9 mouse cellular contexts compared by ENCODE assay signal in genomic region chr14:104453824-104454223, GRCm38 (mm10). TPM values are rescaled to one million over a fixed set of nuclear protein-coding genes. Genes with fewer than 3 reads are reported as not detected.
DNase-seq lines count a peak whose midpoint lies in the region; ATAC-seq and TF ChIP-seq lines count a peak whose summit lies in the region.
"Had no signal": no experiment of that assay in that cellular context is flagged by ENCODE, and none has a peak within 500 bp of the region (broad histone marks: within the 10 kb centered on the region; RNA-seq: fewer than 3 reads in every experiment).

No protein-coding gene starts in this region.

- WGBS in forebrain, embryonic 14.5 days: 11% methylated on average over 4 of the region's 4 CpGs
- 13% methylated on average over 4 of the region's 4 CpGs for WGBS in forebrain, embryonic 15.5 days
- WGBS in neural tube, embryonic 15.5 days: 28% methylated on average over 4 of the region's 4 CpGs

- no peaks in the 10 kb centered on the region for H3K4me1 ChIP-seq in forebrain, embryonic 14.5 days (ENCODE audit: control insufficient read depth, insufficient read depth, low read length)
- H3K4me1 ChIP-seq in forebrain, embryonic 15.5 days: no peaks in the 10 kb centered on the region
- no peaks in the 10 kb centered on the region for H3K4me1 ChIP-seq in neural tube, embryonic 15.5 days

- intact Hi-C loops in left cerebral cortex, adult 2 months (cut with DNase I): loop anchor here (10.0 kb wide), 1 partner anchor 739 kb away; no protein-coding TSS in a partner anchor

- no peak overlapping the region for H3K27ac ChIP-seq in forebrain, embryonic 14.5 days (ENCODE audit: low read depth, low read length)
- no peak overlapping the region for H3K27ac ChIP-seq in forebrain, embryonic 15.5 days (replicated peaks)
- no peak overlapping the region for H3K27ac ChIP-seq in neural tube, embryonic 15.5 days (replicated peaks)
- H3K27ac ChIP-seq in left cerebral cortex, adult 2 months: no peak overlapping the region
- H3K27ac ChIP-seq: neural tube, embryonic 13.5 days had no signal

- no peaks in the 10 kb centered on the region for H3K9me3 ChIP-seq in forebrain, embryonic 14.5 days (replicated peaks; ENCODE audit: control insufficient read depth, low read length)
- H3K9me3 ChIP-seq in forebrain, embryonic 15.5 days: no peaks in the 10 kb centered on the region
- no peaks in the 10 kb centered on the region for H3K9me3 ChIP-seq in neural tube, embryonic 15.5 days (replicated peaks)
- H3K9me3 ChIP-seq: neural tube, embryonic 13.5 days had no signal

- no peak overlapping the region for H3K4me3 ChIP-seq in forebrain, embryonic 14.5 days (ENCODE audit: low read depth, low read length)
- no peak overlapping the region for H3K4me3 ChIP-seq in forebrain, embryonic 15.5 days
- no peak overlapping the region for H3K4me3 ChIP-seq in neural tube, embryonic 15.5 days (replicated peaks)
- no peak overlapping the region for H3K4me3 ChIP-seq in left cerebral cortex, adult 2 months
- H3K4me3 ChIP-seq: neural tube, embryonic 13.5 days had no signal

- ATAC-seq in forebrain, embryonic 14.5 days: no peak
- ATAC-seq in forebrain, embryonic 15.5 days (replicated peaks): no peak
- no peak for ATAC-seq in neural tube, embryonic 15.5 days (ENCODE audit: low FRiP score)

- no peak overlapping the region for H3K4me2 ChIP-seq in forebrain, embryonic 14.5 days (ENCODE audit: low read length)
- no peak overlapping the region for H3K4me2 ChIP-seq in forebrain, embryonic 15.5 days (replicated peaks)
- no peak overlapping the region for H3K4me2 ChIP-seq in neural tube, embryonic 15.5 days
- H3K4me2 ChIP-seq: neural tube, embryonic 13.5 days had no signal

- no peaks in the 10 kb centered on the region for H3K36me3 ChIP-seq in forebrain, embryonic 14.5 days (ENCODE audit: control insufficient read depth, insufficient read depth, low read length)
- H3K36me3 ChIP-seq in forebrain, embryonic 15.5 days: no peaks in the 10 kb centered on the region
- no peaks in the 10 kb centered on the region for H3K36me3 ChIP-seq in neural tube, embryonic 15.5 days
- H3K36me3 ChIP-seq: neural tube, embryonic 13.5 days had no signal

- TF ChIP-seq CTCF in left cerebral cortex, adult 2 months (IDR thresholded peaks at IDR 0.05): no peak

- H3K27me3 ChIP-seq in forebrain, embryonic 14.5 days (replicated peaks; ENCODE audit: control insufficient read depth, insufficient read depth, low read length): peaks cover 43% of the 10 kb centered on the region
- H3K27me3 ChIP-seq in forebrain, embryonic 15.5 days: peaks cover 53% of the 10 kb centered on the region
- peaks cover 43% of the 10 kb centered on the region for H3K27me3 ChIP-seq in neural tube, embryonic 15.5 days (replicated peaks)

- H3K9ac ChIP-seq in forebrain, embryonic 14.5 days (ENCODE audit: low read length): no peak overlapping the region
- no peak overlapping the region for H3K9ac ChIP-seq in forebrain, embryonic 15.5 days (replicated peaks)
- no peak overlapping the region for H3K9ac ChIP-seq in neural tube, embryonic 15.5 days (replicated peaks)
- H3K9ac ChIP-seq: neural tube, embryonic 13.5 days had no signal

- DNase-seq in forebrain, embryonic 14.5 days (ENCODE audit: low spot score): peak; percentile 62
- DNase-seq in neural tube, embryonic 10.5 days (ENCODE audit: extremely low spot score, low spot score): peak; percentile 73
- peak; percentile 91 for DNase-seq in embryo, embryonic 11 days
- DNase-seq in lung, postnatal 4 days: peak; percentile 55 to 68
- DNase-seq in left cerebral cortex, adult 2 months (ENCODE audit: extremely low spot score in 1 of 2, low spot score in 2 of 2): no peak
- DNase-seq in right cerebral cortex, postnatal 36 days (ENCODE audit: low spot score in 2 of 2): no peak

RNA-seq across cellular contexts. Expression of gene Pou4f1, which starts 14.0 kb away (rescaled TPM):
- 1.4 and 3.0 TPM in 2 replicates for polyA plus RNA-seq in forebrain, embryonic 14.5 days (2014; fragmentation: Nextera tagmentation; extraction: Ambion mirVana)
- 2.6 and 3.1 TPM in 2 replicates for polyA plus RNA-seq in forebrain, embryonic 15.5 days (2015; fragmentation: Nextera tagmentation; extraction: Ambion mirVana)
- polyA plus RNA-seq in neural tube, embryonic 15.5 days (2015; fragmentation: Nextera tagmentation; extraction: Ambion mirVana): 58.7 and 73.4 TPM in 2 replicates
- total RNA-seq in left cerebral cortex, adult 2 months (2021): not detected

Comparison
In these comparisons a context has a peak if more than half of its experiments do, and no peak if none do; other contexts are left out.
1. DNase-seq: peak in forebrain, embryonic 14.5 days (single experiment), neural tube, embryonic 10.5 days (single experiment), embryo, embryonic 11 days (single experiment) and lung, postnatal 4 days (2 of 2); none in left cerebral cortex, adult 2 months (0 of 2) and right cerebral cortex, postnatal 36 days (0 of 2).
2. RNA of gene Pou4f1, which starts 14.0 kb away (polyA plus RNA-seq): 58.7 to 73.4 TPM in neural tube, embryonic 15.5 days; 2.6 to 3.1 TPM in forebrain, embryonic 15.5 days and 1.4 to 3.0 TPM in forebrain, embryonic 14.5 days; every median in the first group is over 10 times any median in the second.